Mouse (Mus musculus) thymus, adult 18-20 months (tissue): ENCODE measurements around the gene BC048403.
"Not testable (repeated sequence)": the region's sequence is repeated elsewhere in the genome, so short reads cannot be mapped to it uniquely, and the experiment has no call there.

Experiments
- DNase-seq, 2 experiments: peaks; one replicate each; pipeline ENCODE4 v3.0.0; 2022; ENCODE audit warnings: mixed read lengths in 2 of 2

Gene BC048403

GRCm38 (mm10) chr10:121759095-121759494, 19.4 kb downstream of the BC048403 start:
- DNase-seq, result no peak

- no peak for DNase-seq
These were observed 22.4 kb downstream of the BC048403 start for GRCm38 (mm10) chr10:121762141-121762540.

GRCm38 (mm10) chr10:121763191-121763590, 23.5 kb downstream of the BC048403 start:
- no peak for DNase-seq

- DNase-seq, result no peak
These were observed 24.9 kb downstream of the BC048403 start for GRCm38 (mm10) chr10:121764469-121765173.

- DNase-seq, result no peak
These were observed 25.7 kb downstream of the BC048403 start for GRCm38 (mm10) chr10:121765174-121766057.

GRCm38 (mm10) chr10:121767295-121767694, 27.6 kb downstream of the BC048403 start:
- DNase-seq, result not testable (repeated sequence)

GRCm38 (mm10) chr10:121769711-121770110, 30.0 kb downstream of the BC048403 start:
- DNase-seq, result no peak

- DNase-seq, result no peak
These were observed 31.2 kb downstream of the BC048403 start for GRCm38 (mm10) chr10:121770624-121771577.

GRCm38 (mm10) chr10:121773813-121774212, 34.1 kb downstream of the BC048403 start:
- DNase-seq, result no peak

GRCm38 (mm10) chr10:121775990-121776389, 36.3 kb downstream of the BC048403 start:
- DNase-seq, result no peak

GRCm38 (mm10) chr10:121781159-121781558, 41.4 kb downstream of the BC048403 start:
- peak in 1 of 2 experiments; percentile 12 for DNase-seq

GRCm38 (mm10) chr10:121788536-121788935, 48.8 kb downstream of the BC048403 start:
- no peak for DNase-seq

GRCm38 (mm10) chr10:121790078-121790477, 50.3 kb downstream of the BC048403 start:
- no peak for DNase-seq

GRCm38 (mm10) chr10:121792661-121793060, 52.9 kb downstream of the BC048403 start:
- no peak for DNase-seq

- no peak for DNase-seq
These were observed 54.7 kb downstream of the BC048403 start for GRCm38 (mm10) chr10:121794486-121794885.

GRCm38 (mm10) chr10:121796027-121796802, 56.5 kb downstream of the BC048403 start:
- peak in 1 of 2 experiments; percentile 9 for DNase-seq

- no peak for DNase-seq
These were observed 60.3 kb downstream of the BC048403 start for GRCm38 (mm10) chr10:121800041-121800440.
